Mouse (Mus musculus) neural tube, embryonic 13.5 days (tissue): ENCODE measurements at regions not wholly inside any gene's neighbourhood (a gene's known extent, or its start where the extent isn't known, plus 50 kb on each side); places are given as distances from the start of the nearest gene placed in this dataset.

ENCODE experiments used
- ATAC-seq: fragments of 200-750 bp; cut with Nextera tagmentation; 2 replicates; pipeline ENCODE4 v1.8.0; 2017; ENCODE audit warnings: low read depth, mild to moderate bottlenecking, moderate TSS enrichment, moderate library complexity
- H3K27ac ChIP-seq: fragments of 300-500 bp; sonication (generic); replicated peaks from 2 replicates; pipeline ENCODE4 v1.5.1; 2015; ENCODE audit warnings: moderate library complexity, mild to moderate bottlenecking, inconsistent platforms
- H3K27me3 ChIP-seq: fragments of 300-500 bp; sonication (generic); 2 replicates; pipeline ENCODE4 v1.6.1; 2015; ENCODE audit warnings: mild to moderate bottlenecking, inconsistent platforms
- H3K36me3 ChIP-seq: fragments of 300-500 bp; sonication (generic); 2 replicates; pipeline ENCODE4 v1.6.1; 2015; ENCODE audit warnings: mild to moderate bottlenecking, inconsistent platforms
- H3K4me1 ChIP-seq: fragments of 300-500 bp; sonication (generic); replicated peaks from 2 replicates; pipeline ENCODE4 v1.6.1; 2015; ENCODE audit warnings: inconsistent platforms
- H3K4me2 ChIP-seq: fragments of 300-500 bp; sonication (generic); 2 replicates; pipeline ENCODE4 v1.6.1; 2015; ENCODE audit warnings: inconsistent platforms, mild to moderate bottlenecking, moderate library complexity
- H3K4me3 ChIP-seq: fragments of 300-500 bp; sonication (generic); 2 replicates; pipeline ENCODE4 v1.5.1; 2015; ENCODE audit warnings: mild to moderate bottlenecking, inconsistent platforms
- H3K9ac ChIP-seq: fragments of 300-500 bp; sonication (generic); 2 replicates; pipeline ENCODE4 v1.6.1; 2015; ENCODE audit warnings: moderate library complexity, mild to moderate bottlenecking, inconsistent platforms
- H3K9me3 ChIP-seq: fragments of 300-500 bp; sonication (generic); 2 replicates; pipeline ENCODE4 v1.6.1; 2016; ENCODE audit warnings: inconsistent platforms
- WGBS: fragments of 180-500 bp; shearing (Covaris S2); methylation state at CpG from one replicate; pipeline ENCODE4 v1.1.7; 2015; 5-methylcytosine and 5-hydroxymethylcytosine counted together

- WGBS: 90% methylated on average over 7 of the region's 7 CpGs
- Histone ChIP-seq H3K4me1 (peaks cover 11% of the 10 kb centered on the region; the same call in 1 of the 2 replicates), H3K27me3 (no peaks in the 10 kb centered on the region), H3K36me3 (no peaks in the 10 kb centered on the region), H3K4me3 (no peak overlapping the region), H3K27ac (no peak overlapping the region), H3K4me2 (no peak overlapping the region), H3K9ac (no peak overlapping the region), H3K9me3 (no peaks in the 10 kb centered on the region)
- ATAC-seq: no peak
These were observed 143.9 kb upstream of the Gjb5 start for GRCm38 (mm10) chr4:127501881-127502280.

GRCm38 (mm10) chr4:127487016-127487780, 129.2 kb upstream of the Gjb5 start:
- no peaks in the 10 kb centered on the region for H3K36me3 ChIP-seq
- no peak overlapping the region for H3K27ac ChIP-seq
- no peaks in the 10 kb centered on the region for H3K4me1 ChIP-seq
- H3K27me3 ChIP-seq: no peaks in the 10 kb centered on the region
- H3K9ac ChIP-seq: no peak overlapping the region
- no peaks in the 10 kb centered on the region for H3K9me3 ChIP-seq
- no peak for ATAC-seq
- H3K4me3 ChIP-seq: no peak overlapping the region
- no peak overlapping the region for H3K4me2 ChIP-seq
- 50% methylated on average over 10 of the region's 10 CpGs for WGBS

- 77% methylated on average over 5 of the region's 5 CpGs for WGBS
- no peak overlapping the region for H3K27ac ChIP-seq
- ATAC-seq: no peak
- H3K4me2 ChIP-seq: no peak overlapping the region
- no peak overlapping the region for H3K4me3 ChIP-seq
- no peaks in the 10 kb centered on the region for H3K36me3 ChIP-seq
- no peaks in the 10 kb centered on the region for H3K9me3 ChIP-seq
- peaks cover 9% of the 10 kb centered on the region for H3K4me1 ChIP-seq
- H3K27me3 ChIP-seq: no peaks in the 10 kb centered on the region
- H3K9ac ChIP-seq: no peak overlapping the region
These were observed 127.3 kb upstream of the Gjb5 start for GRCm38 (mm10) chr4:127485238-127485637.

GRCm38 (mm10) chr4:127482461-127482860, 124.5 kb upstream of the Gjb5 start:
- Histone ChIP-seq H3K9ac (no peak overlapping the region), H3K4me3 (no peak overlapping the region), H3K4me1 (peaks cover 9% of the 10 kb centered on the region), H3K4me2 (no peak overlapping the region), H3K36me3 (no peaks in the 10 kb centered on the region), H3K27me3 (no peaks in the 10 kb centered on the region), H3K27ac (no peak overlapping the region), H3K9me3 (no peaks in the 10 kb centered on the region)
- no peak for ATAC-seq
- WGBS: 44% methylated on average over 4 of the region's 4 CpGs

- Histone ChIP-seq H3K4me3 (no peak overlapping the region), H3K27ac (no peak overlapping the region), H3K27me3 (no peaks in the 10 kb centered on the region), H3K36me3 (no peaks in the 10 kb centered on the region), H3K9ac (no peak overlapping the region), H3K4me1 (peaks cover 9% of the 10 kb centered on the region), H3K9me3 (no peaks in the 10 kb centered on the region), H3K4me2 (no peak overlapping the region)
- WGBS: 68% methylated on average over 5 of the region's 5 CpGs
- no peak for ATAC-seq
These were observed 122.4 kb upstream of the Gjb5 start for GRCm38 (mm10) chr4:127480339-127480738.

- Histone ChIP-seq H3K9ac (no peak overlapping the region), H3K27me3 (no peaks in the 10 kb centered on the region), H3K9me3 (no peaks in the 10 kb centered on the region), H3K4me1 (no peaks in the 10 kb centered on the region), H3K36me3 (no peaks in the 10 kb centered on the region), H3K27ac (no peak overlapping the region), H3K4me3 (no peak overlapping the region), H3K4me2 (no peak overlapping the region)
- no peak for ATAC-seq
- WGBS: 88% methylated on average over 7 of the region's 7 CpGs
These were observed 111.9 kb upstream of the Gjb5 start for GRCm38 (mm10) chr4:127469877-127470276.

- 91% methylated on average over 11 of the region's 11 CpGs for WGBS
These were observed 96.6 kb upstream of the Gjb5 start for GRCm38 (mm10) chr4:127454511-127455119.

GRCm38 (mm10) chr4:127452081-127452480, 94.1 kb upstream of the Gjb5 start:
- ATAC-seq: no peak
- H3K4me1 ChIP-seq: no peaks in the 10 kb centered on the region
- H3K9ac ChIP-seq: no peak overlapping the region
- 0 out of 2 replicates have a peak, but pooled peaks cover 3% of the 10 kb centered on the region for H3K9me3 ChIP-seq
- no peak overlapping the region for H3K27ac ChIP-seq
- H3K4me2 ChIP-seq: no peak overlapping the region
- 75% methylated on average over 8 of the region's 8 CpGs for WGBS
- no peaks in the 10 kb centered on the region for H3K36me3 ChIP-seq
- H3K4me3 ChIP-seq: no peak overlapping the region
- H3K27me3 ChIP-seq: no peaks in the 10 kb centered on the region

More at GRCm38 (mm10) chr4:127454511-127455119, 96.6 kb upstream of the Gjb5 start:
- Histone ChIP-seq H3K36me3 (no peaks in the 10 kb centered on the region), H3K4me1 (no peaks in the 10 kb centered on the region), H3K27ac (no peak overlapping the region), H3K9me3 (0 out of 2 replicates have a peak, but pooled peaks cover 8% of the 10 kb centered on the region), H3K27me3 (no peaks in the 10 kb centered on the region), H3K4me2 (no peak overlapping the region), H3K4me3 (no peak overlapping the region), H3K9ac (no peak overlapping the region)
- ATAC-seq: no peak

- no peak overlapping the region for H3K4me2 ChIP-seq
- H3K27me3 ChIP-seq: no peaks in the 10 kb centered on the region
- H3K36me3 ChIP-seq: no peaks in the 10 kb centered on the region
- no peak overlapping the region for H3K4me3 ChIP-seq
- 65% methylated on average over 3 of the region's 3 CpGs for WGBS
- ATAC-seq: no peak
- H3K27ac ChIP-seq: no peak overlapping the region
- no peak overlapping the region for H3K9ac ChIP-seq
- H3K4me1 ChIP-seq: no peaks in the 10 kb centered on the region
- H3K9me3 ChIP-seq: no peaks in the 10 kb centered on the region
These were observed 87.3 kb upstream of the Gjb5 start for GRCm38 (mm10) chr4:127445300-127445699.

GRCm38 (mm10) chr4:127444056-127444455, 86.1 kb upstream of the Gjb5 start:
- WGBS: 96% methylated on average over 1 of the region's 1 CpGs
- H3K4me2 ChIP-seq: no peak overlapping the region
- no peak for ATAC-seq

GRCm38 (mm10) chr4:127442001-127442400, 84.0 kb upstream of the Gjb5 start:
- no peaks in the 10 kb centered on the region for H3K36me3 ChIP-seq
- no peak overlapping the region for H3K9ac ChIP-seq
- WGBS: 72% methylated on average over 4 of the region's 4 CpGs
- no peaks in the 10 kb centered on the region for H3K27me3 ChIP-seq
- no peak for ATAC-seq
- 0 out of 2 replicates have a peak, but pooled peaks cover 3% of the 10 kb centered on the region for H3K4me1 ChIP-seq
- H3K9me3 ChIP-seq: no peaks in the 10 kb centered on the region
- no peak overlapping the region for H3K4me3 ChIP-seq
- no peak overlapping the region for H3K27ac ChIP-seq
- H3K4me2 ChIP-seq: no peak overlapping the region

More at GRCm38 (mm10) chr4:127444056-127444455, 86.1 kb upstream of the Gjb5 start:
- H3K27me3 ChIP-seq: no peaks in the 10 kb centered on the region
- H3K36me3 ChIP-seq: no peaks in the 10 kb centered on the region
- H3K9ac ChIP-seq: no peak overlapping the region
- H3K4me1 ChIP-seq: no peaks in the 10 kb centered on the region
- H3K27ac ChIP-seq: no peak overlapping the region
- no peak overlapping the region for H3K4me3 ChIP-seq
- H3K9me3 ChIP-seq: no peaks in the 10 kb centered on the region

GRCm38 (mm10) chr4:127440602-127441001, 82.6 kb upstream of the Gjb5 start:
- no peak overlapping the region for H3K27ac ChIP-seq

More at GRCm38 (mm10) chr4:127440602-127441001, 82.6 kb upstream of the Gjb5 start:
- no peak overlapping the region for H3K4me2 ChIP-seq
- no peaks in the 10 kb centered on the region for H3K27me3 ChIP-seq
- WGBS: 59% methylated on average over 7 of the region's 7 CpGs
- H3K9ac ChIP-seq: no peak overlapping the region
- no peaks in the 10 kb centered on the region for H3K36me3 ChIP-seq
- no peak for ATAC-seq
- H3K4me1 ChIP-seq: 0 out of 2 replicates have a peak, but pooled peaks cover 3% of the 10 kb centered on the region
- H3K4me3 ChIP-seq: no peak overlapping the region
- no peaks in the 10 kb centered on the region for H3K9me3 ChIP-seq
